Mouse (Mus musculus) E14TG2a.4 (cell line): ENCODE measurements around the gene Tns3.

Source experiments
- CTCF ChIP-seq: conservative IDR thresholded peaks from 2 replicates; pipeline ENCODE4 v1.5.1; 2014; ENCODE audit warnings: low read length
- NANOG ChIP-seq: IDR thresholded peaks from 2 replicates; pipeline ENCODE4 v1.6.1; 2014; ENCODE audit warnings: borderline replicate concordance, low read length, mixed read lengths
- POU5F1 ChIP-seq: IDR thresholded peaks from 2 replicates; pipeline ENCODE4 v1.6.1; 2014; ENCODE audit warnings: low read length, borderline replicate concordance

DNA sequence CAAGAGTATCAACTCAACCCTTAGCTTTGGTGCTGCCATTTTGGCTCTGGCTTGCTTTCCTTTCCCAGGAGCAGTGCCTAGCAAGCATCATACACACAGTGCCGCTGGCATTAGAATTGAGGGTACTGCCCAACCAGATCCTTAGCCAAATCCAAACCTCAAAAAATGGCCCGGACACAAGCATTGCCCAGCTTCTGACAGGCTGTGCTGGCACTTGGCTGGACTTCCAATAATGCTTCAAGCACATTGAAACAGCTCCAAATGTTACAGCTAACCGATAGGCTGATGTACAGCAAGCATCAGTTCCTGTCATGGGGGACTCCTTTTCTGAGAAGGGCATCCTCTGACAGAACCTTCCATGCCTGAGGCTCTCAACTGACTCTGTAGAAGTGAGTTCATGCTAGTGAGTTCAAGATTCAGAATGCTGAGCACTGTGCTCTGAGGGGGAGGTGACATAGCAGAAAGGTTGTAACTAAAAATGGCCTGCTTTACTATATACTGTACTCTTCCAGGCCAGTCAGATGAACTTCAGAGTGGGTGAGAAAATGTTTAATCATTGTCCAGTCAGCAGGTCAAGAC, 201.4 kb downstream of the Tns3 start:
- TF ChIP-seq CTCF = no peak
- no peak for TF ChIP-seq NANOG
- no peak for TF ChIP-seq POU5F1
